Mouse (Mus musculus): ENCODE results near the gene Chd3. TPM values are rescaled to one million over a fixed set of nuclear protein-coding genes. Genes with fewer than 3 reads are reported as not detected.

Gene Chd3
- polyA plus RNA-seq, 1 experiment from 2014 or later: 135 TPM

DNA sequence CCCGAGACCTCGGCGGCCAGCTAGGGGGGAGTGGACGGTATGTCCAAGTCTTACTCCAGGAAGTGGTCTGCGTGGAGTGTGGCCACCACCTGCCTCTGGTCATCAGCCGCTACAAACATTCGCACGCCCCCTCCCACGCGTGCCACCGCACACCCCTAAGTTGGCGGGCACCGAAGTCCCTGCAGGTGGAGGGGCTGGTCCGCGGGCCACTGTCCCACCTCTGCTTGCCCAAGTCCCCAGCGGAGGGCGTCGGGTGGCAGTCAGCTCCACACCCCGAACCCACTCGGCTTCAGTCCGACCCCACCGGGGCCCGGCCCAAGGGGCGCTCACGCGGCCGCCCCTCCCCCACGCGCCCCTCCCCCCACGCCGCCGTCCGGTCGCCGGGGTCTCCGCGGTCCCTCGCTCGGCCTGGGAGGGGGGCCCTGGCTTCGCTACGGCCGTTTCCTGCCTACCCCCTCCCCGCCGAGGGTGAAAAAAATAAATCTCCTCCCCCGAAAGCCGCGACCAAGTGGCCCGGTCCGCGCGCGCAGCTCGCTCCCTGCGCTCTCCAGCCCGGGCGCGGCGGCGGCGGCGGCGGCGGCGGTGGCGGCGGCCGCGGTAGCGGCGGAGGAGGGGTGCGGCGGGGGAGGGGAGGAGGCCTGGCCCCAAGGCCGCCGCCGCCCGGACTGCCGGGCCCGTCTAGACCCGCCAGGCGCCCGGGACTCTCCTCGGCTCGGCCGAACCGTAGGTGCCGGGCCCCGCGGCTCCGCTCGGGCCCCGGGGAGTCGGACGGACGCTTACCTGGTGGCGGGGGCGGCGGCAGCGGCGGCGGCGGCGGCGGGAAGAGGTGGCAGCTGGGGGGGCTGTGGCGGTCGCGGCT is 621 bp downstream of the Chd3 start:
- WGBS: under 1% methylated on average over 58 of the region's 106 CpGs
- Histone ChIP-seq H3K4me3 (peak overlapping the region; percentile 84), H3K27me3 (no peaks in the 10 kb centered on the region), H3K4me2 (peak overlapping the region; percentile 97), H3K4me1 (peaks cover 47% of the 10 kb centered on the region), H3K36me3 (peaks cover 19% of the 10 kb centered on the region), H3K9me3 (no peaks in the 10 kb centered on the region), H3K9ac (peak overlapping the region; percentile 100), H3K27ac (peak overlapping the region; percentile 100)
- no peak for ATAC-seq (ENCODE audit: insufficient number of reproducible peaks, insufficient read depth, low FRiP score, low TSS enrichment, low read depth)

DNA sequence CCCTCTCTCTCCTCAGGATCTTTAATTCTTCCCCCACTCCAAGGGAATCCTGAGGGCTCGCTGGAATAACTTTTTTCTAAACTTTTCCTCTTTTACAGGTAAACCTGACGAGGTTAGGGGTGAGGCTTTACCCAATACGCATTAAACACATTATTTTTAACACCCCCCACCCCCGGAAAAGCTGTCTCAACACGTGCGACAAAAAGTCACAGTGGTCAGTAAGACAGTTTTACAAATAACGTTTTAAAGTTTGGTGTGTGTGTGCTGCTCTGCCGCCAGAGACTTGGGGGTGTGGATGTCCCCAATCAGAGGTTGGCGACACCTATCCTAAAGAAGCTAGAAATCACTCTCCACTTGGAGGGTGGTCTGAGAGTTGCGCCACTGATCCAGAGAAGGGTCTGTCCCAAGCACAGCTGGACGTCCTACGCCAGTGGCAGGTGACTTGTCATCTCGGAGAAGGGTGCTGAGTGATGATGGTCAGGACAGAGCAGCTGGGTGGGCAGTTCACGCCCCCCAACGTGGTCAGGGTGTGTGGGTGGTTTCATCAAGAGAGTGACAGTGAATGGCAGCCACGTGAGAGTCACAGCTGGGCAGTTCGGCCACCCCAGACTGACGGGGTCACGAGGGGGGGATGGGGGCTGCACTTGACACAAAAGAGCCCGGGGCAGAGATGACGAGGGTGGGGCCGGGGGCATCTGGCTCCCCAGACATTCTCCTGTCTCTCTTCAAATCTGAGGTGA is 1.4 kb downstream of the Chd3 start:
- H3K4me1 ChIP-seq: peaks cover 55% of the 10 kb centered on the region
- H3K36me3 ChIP-seq: peaks cover 24% of the 10 kb centered on the region

DNA sequence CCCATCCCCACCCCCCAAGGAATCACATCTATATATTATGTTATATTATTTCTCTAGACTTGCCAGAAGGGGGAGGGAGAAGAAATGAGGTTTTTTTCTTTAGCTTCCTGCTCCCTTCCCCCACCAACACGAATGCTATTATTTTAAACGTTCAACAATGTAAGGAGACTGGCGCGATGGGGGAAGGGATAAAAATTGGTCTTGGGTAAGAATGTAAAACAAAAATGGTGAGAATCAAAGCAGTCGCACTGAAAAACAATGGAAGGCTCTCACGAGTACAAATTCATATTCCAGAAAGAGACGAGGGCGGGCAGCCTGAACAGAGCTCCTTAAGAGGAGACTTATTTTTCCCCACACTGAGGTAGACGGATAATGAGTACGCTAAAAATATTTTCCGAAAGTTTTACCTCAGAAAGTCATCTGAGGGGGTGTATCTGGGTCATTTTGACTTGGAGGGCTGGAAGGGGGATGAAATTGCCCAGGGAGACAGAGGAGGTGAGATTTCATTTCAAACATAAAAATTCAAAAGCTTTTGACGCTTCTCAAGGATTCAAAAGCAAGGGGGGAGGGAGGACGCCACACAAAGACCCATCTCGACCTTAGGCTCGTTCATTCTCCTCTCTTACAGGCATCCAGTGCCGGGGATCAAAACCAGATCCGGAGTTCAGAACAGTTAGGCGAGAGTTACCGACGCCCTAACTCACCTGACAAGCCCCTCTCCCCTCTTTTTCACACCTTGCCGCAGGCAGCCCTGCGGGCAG is 2.2 kb downstream of the Chd3 start:
- H3K4me1 ChIP-seq: peaks cover 54% of the 10 kb centered on the region

More for the DNA sequence above, 1.4 kb downstream of the Chd3 start:
- WGBS: under 1% methylated on average over 22 of the region's 22 CpGs
- peak overlapping the region; percentile 84 for H3K4me3 ChIP-seq
- peak overlapping the region; percentile 97 for H3K4me2 ChIP-seq
- no peaks in the 10 kb centered on the region for H3K9me3 ChIP-seq
- peak overlapping the region; percentile 100 for H3K9ac ChIP-seq
- no peak for ATAC-seq (ENCODE audit: insufficient number of reproducible peaks, insufficient read depth, low FRiP score, low TSS enrichment, low read depth)
- H3K27me3 ChIP-seq: no peaks in the 10 kb centered on the region
- peak overlapping the region; percentile 100 for H3K27ac ChIP-seq

DNA sequence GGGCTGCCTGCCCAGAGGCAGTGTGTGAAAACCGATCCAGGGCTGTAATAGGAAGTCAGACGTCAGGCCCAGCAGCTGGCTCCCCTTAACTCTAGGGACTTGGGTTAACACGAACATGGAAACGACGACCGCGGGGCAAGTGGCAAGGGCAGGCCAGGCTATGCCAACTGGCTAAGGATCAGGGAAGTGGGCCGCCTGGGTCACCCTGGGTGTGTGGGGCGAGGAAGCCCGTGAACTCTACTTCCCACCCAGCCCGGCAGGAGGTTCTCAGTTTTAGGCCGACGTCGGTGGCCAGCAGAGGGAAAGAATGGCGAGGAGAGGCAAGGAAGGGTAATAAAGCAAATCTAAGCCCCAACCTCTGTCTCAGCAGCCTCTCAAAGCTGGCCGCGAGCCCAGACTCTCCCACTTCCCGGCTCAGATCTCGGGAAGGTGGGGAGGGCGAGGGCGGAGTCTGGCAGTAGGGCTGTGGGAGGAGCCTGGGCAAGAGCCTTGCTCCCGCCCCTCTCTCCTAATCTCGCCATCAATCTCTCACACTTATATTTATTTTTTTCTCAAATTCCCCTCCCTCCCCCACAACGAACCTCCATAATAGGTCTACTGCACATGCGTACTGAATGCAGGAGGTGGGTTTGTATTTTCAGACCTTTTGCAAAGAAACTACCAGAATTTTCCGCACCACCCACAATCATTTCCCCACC is 2.9 kb downstream of the Chd3 start:
- H3K9me3 ChIP-seq: no peaks in the 10 kb centered on the region
- H3K27me3 ChIP-seq: no peaks in the 10 kb centered on the region
- peaks cover 46% of the 10 kb centered on the region for H3K4me1 ChIP-seq
- peak overlapping the region; percentile 80 for H3K9ac ChIP-seq
- peaks cover 33% of the 10 kb centered on the region for H3K36me3 ChIP-seq
- H3K4me2 ChIP-seq: peak overlapping the region; percentile 97
- WGBS: under 1% methylated on average over 26 of the region's 26 CpGs
- H3K27ac ChIP-seq: peak overlapping the region; percentile 100
- peak; percentile 79 for ATAC-seq (ENCODE audit: insufficient number of reproducible peaks, insufficient read depth, low FRiP score, low TSS enrichment, low read depth)
- H3K4me3 ChIP-seq: peak overlapping the region; percentile 84

More for the DNA sequence above, 2.2 kb downstream of the Chd3 start:
- H3K4me3 ChIP-seq: peak overlapping the region; percentile 84
- peak overlapping the region; percentile 100 for H3K9ac ChIP-seq
- peak overlapping the region; percentile 100 for H3K27ac ChIP-seq
- no peaks in the 10 kb centered on the region for H3K27me3 ChIP-seq
- H3K36me3 ChIP-seq: peaks cover 26% of the 10 kb centered on the region
- ATAC-seq (ENCODE audit: insufficient number of reproducible peaks, insufficient read depth, low FRiP score, low TSS enrichment, low read depth): no peak
- H3K9me3 ChIP-seq: no peaks in the 10 kb centered on the region
- under 1% methylated on average over 22 of the region's 22 CpGs for WGBS
- H3K4me2 ChIP-seq: peak overlapping the region; percentile 97

DNA sequence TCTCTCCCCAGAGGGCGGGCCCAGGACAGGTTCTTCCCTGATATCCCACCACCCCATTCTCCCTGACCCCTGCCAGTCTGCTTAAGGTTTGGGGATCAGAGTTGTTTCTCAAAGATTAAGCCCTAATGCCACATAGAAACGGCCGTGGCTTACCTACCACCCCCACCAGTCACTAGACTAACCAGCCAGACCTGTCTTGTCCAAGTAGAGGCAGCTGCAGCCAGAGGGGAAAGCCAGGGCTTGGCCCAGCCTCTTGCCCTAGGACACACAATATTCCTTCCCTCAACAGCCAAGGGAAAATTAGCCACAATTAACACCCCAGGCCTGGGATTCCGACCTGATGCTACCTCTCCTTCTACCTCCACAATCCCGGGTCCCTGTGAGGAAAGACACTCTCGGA is 3.5 kb downstream of the Chd3 start:
- H3K4me1 ChIP-seq: peaks cover 41% of the 10 kb centered on the region
- peak overlapping the region; percentile 84 for H3K4me3 ChIP-seq
- H3K27me3 ChIP-seq: no peaks in the 10 kb centered on the region
- H3K36me3 ChIP-seq: peaks cover 39% of the 10 kb centered on the region
- no peak for ATAC-seq (ENCODE audit: insufficient number of reproducible peaks, insufficient read depth, low FRiP score, low TSS enrichment, low read depth)
- WGBS: 11% methylated on average over 6 of the region's 6 CpGs
- no peaks in the 10 kb centered on the region for H3K9me3 ChIP-seq
- peak overlapping the region; percentile 100 for H3K27ac ChIP-seq
- H3K4me2 ChIP-seq: peak overlapping the region; percentile 97
- H3K9ac ChIP-seq: peak overlapping the region; percentile 80

DNA sequence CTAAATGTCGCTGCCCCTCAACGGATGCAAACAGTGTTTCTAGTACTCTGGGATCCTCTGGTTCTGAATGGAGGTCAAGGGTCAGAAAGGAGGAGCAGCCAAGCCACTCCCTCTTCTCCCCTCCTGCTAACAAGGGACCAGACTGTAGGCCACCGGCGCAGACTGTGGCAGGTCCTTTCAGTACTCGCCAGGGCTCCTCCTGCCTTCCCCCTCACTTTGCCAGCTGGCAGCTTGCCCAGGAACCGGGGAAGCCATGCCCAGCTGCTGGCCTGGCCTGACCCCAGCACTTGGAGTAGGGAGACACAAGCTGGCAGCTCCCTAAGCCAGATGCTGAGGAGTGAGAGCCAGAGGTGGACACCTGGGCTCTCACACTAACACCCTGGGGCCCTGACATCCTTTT is 4.3 kb downstream of the Chd3 start:
- ATAC-seq (ENCODE audit: insufficient number of reproducible peaks, insufficient read depth, low FRiP score, low TSS enrichment, low read depth): no peak; the same call in 1 of the 2 replicates
- no peaks in the 10 kb centered on the region for H3K27me3 ChIP-seq
- H3K9ac ChIP-seq: peak overlapping the region; percentile 80
- peaks cover 47% of the 10 kb centered on the region for H3K36me3 ChIP-seq
- H3K4me2 ChIP-seq: peak overlapping the region; percentile 97
- peaks cover 38% of the 10 kb centered on the region for H3K4me1 ChIP-seq
- peak overlapping the region; percentile 100 for H3K27ac ChIP-seq
- peak overlapping the region; percentile 84 for H3K4me3 ChIP-seq
- no peaks in the 10 kb centered on the region for H3K9me3 ChIP-seq
- WGBS: 5% methylated on average over 6 of the region's 6 CpGs

DNA sequence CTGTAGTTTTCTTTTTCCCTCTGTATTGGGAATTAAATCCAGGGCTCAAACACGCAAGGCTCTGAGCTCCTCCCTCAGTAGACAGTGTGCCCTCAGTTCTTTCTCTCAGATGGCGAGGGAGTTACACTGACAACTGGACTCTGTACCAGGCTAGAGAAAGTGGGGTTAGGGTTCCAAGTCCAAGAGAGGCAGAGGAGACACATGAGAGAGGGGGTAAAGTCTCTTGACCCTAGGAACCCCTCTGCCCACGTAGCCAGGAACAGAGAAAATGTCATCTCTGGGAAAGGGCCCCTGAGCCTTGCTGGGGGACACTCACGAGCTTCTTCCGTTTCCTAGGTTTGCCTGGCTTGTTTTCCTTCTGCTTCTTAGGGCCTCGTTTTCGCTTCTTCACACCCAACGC is 4.8 kb downstream of the Chd3 start:
- 40% methylated on average over 8 of the region's 8 CpGs for WGBS
- Histone ChIP-seq H3K27ac (peak overlapping the region; percentile 100), H3K4me1 (peaks cover 38% of the 10 kb centered on the region), H3K9ac (peak overlapping the region; percentile 80; the same call in 1 of the 2 replicates), H3K4me3 (no peak overlapping the region; the same call in 1 of the 2 replicates), H3K36me3 (peaks cover 52% of the 10 kb centered on the region), H3K27me3 (no peaks in the 10 kb centered on the region), H3K9me3 (no peaks in the 10 kb centered on the region), H3K4me2 (peak overlapping the region; percentile 97)
- no peak for ATAC-seq (ENCODE audit: insufficient number of reproducible peaks, insufficient read depth, low FRiP score, low TSS enrichment, low read depth)

DNA sequence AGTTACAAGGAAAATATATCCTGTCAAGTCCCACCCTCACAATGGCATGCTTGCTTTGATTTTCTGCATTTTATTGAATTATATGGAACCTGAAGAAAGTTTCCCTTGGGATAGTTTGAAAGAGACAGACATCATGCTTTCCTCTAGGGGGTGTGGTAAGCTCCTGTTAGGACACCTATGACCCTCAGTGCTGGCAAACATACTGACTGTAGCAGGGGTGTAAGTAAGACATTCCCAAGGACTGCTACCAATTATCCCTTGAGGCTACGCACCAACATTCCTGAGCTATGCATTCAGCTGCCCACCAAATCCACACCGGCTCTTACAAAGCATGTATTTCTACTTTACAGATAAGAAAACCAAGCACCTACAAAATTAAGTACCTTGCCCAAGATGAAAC is 6.7 kb downstream of the Chd3 start:
- Histone ChIP-seq H3K36me3 (peaks cover 71% of the 10 kb centered on the region), H3K27ac (no peak overlapping the region), H3K27me3 (no peaks in the 10 kb centered on the region), H3K9ac (no peak overlapping the region), H3K9me3 (no peaks in the 10 kb centered on the region), H3K4me1 (peaks cover 38% of the 10 kb centered on the region), H3K4me2 (no peak overlapping the region), H3K4me3 (no peak overlapping the region)
- 26% methylated on average over 2 of the region's 2 CpGs for WGBS
- no peak for ATAC-seq (ENCODE audit: insufficient number of reproducible peaks, insufficient read depth, low FRiP score, low TSS enrichment, low read depth)

DNA sequence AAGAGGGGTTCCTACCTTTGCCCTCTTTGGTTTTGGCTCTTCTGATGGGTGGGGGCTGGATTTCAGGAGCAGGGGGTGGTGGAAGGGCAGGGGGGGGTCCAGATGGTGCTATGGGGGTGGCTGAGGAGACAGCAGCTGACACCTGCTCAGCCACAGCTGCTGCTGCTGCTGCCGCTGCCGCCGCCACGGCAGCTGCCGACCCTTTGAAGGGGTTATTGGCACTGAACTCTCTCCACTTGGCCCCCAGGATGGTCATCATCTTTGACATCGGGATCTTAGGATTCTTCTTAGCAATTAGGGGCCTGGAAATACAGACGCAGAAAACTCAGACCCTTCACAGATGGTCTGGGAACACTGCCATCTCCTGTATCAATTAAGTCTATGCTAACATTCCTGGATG is 7.2 kb downstream of the Chd3 start:
- no peak overlapping the region for H3K4me2 ChIP-seq
- H3K36me3 ChIP-seq: peaks cover 76% of the 10 kb centered on the region
- no peaks in the 10 kb centered on the region for H3K9me3 ChIP-seq
- no peak overlapping the region for H3K4me3 ChIP-seq
- 45% methylated on average over 7 of the region's 7 CpGs for WGBS
- no peak for ATAC-seq (ENCODE audit: insufficient number of reproducible peaks, insufficient read depth, low FRiP score, low TSS enrichment, low read depth)
- H3K27ac ChIP-seq: no peak overlapping the region
- peaks cover 38% of the 10 kb centered on the region for H3K4me1 ChIP-seq
- H3K9ac ChIP-seq: no peak overlapping the region
- H3K27me3 ChIP-seq: no peaks in the 10 kb centered on the region

DNA sequence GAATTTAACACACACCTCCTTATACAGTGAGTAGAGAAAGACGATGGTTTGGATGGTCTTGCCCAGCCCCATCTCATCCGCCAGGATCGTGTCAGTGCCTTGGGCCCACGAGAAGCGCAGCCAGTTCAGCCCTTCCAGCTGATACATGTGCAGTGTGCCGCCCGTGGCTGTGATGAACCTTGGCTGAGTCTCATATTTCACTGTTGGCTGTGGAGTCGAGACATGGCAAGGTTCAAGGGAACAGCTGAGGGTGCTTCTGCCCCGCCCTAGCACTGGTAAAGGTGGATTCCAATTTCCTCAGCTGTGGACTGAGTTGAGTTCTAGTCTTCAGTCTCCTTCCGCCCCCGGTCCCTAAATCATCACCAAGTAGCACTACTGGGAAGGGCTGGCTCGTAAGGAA is 11.5 kb downstream of the Chd3 start:
- no peak overlapping the region for H3K4me3 ChIP-seq
- H3K27ac ChIP-seq: no peak overlapping the region
- no peak overlapping the region for H3K4me2 ChIP-seq
- no peaks in the 10 kb centered on the region for H3K9me3 ChIP-seq
- 78% methylated on average over 12 of the region's 12 CpGs for WGBS
- H3K9ac ChIP-seq: no peak overlapping the region
- H3K4me1 ChIP-seq: peaks cover 2% of the 10 kb centered on the region
- H3K36me3 ChIP-seq: peaks cover 99% of the 10 kb centered on the region
- no peak for ATAC-seq (ENCODE audit: insufficient number of reproducible peaks, insufficient read depth, low FRiP score, low TSS enrichment, low read depth)
- no peaks in the 10 kb centered on the region for H3K27me3 ChIP-seq

DNA sequence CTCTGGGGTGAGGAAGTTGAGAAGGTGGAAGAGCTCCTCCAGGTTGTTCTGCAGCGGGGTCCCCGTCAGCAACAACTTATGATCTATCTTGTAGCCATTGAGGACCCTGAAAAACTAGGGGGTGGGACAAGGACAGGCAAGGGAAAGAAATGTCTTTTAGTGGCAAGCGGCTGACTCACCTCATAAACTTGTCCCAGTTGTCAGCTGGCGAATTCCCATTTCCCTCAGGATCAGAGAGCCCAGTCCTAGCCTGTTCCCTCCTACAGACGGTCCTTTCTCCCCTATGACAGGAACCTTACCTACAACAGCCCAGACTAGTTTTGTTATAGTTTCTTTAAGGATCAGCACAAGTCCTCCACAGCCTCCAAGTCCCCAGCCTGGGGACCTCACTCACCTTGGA is 12.7 kb downstream of the Chd3 start:
- H3K27me3 ChIP-seq: no peaks in the 10 kb centered on the region
- no peak overlapping the region for H3K4me2 ChIP-seq
- ATAC-seq (ENCODE audit: insufficient number of reproducible peaks, insufficient read depth, low FRiP score, low TSS enrichment, low read depth): no peak
- 90% methylated on average over 5 of the region's 5 CpGs for WGBS
- H3K4me1 ChIP-seq: no peaks in the 10 kb centered on the region
- no peaks in the 10 kb centered on the region for H3K9me3 ChIP-seq
- no peak overlapping the region for H3K27ac ChIP-seq
- no peak overlapping the region for H3K4me3 ChIP-seq
- peaks cover 99% of the 10 kb centered on the region for H3K36me3 ChIP-seq
- H3K9ac ChIP-seq: no peak overlapping the region

Data from embryonic facial prominence, embryonic 13.5 days (tissue).